Mouse (Mus musculus): ENCODE data around the gene Tnfrsf1b.

GRCm38 (mm10) chr4:145244676-145245075, 2.0 kb downstream of the Tnfrsf1b start:
- TF ChIP-seq CTCF (IDR thresholded peaks at IDR 0.05; ENCODE audit: control insufficient read depth, insufficient read depth, low read length) (no peak), POLR2A (IDR thresholded peaks at IDR 0.05; ENCODE audit: borderline replicate concordance, control insufficient read depth, low read depth, low read length) (no peak)
